Mouse (Mus musculus) Muller cell, postnatal 12 days (primary cell): ENCODE measurements at regions not wholly inside any gene's neighbourhood (a gene's known extent, or its start where the extent isn't known, plus 50 kb on each side); places are given as distances from the start of the nearest gene placed in this dataset.
A peak's percentile ranks its signal among the peaks of the same experiment; 100 is the strongest.

Experiments used
- DNase-seq: peaks from one replicate; pipeline ENCODE4 v3.0.0-alpha.2; 2015; ENCODE audit errors: inconsistent ontology term

DNA sequence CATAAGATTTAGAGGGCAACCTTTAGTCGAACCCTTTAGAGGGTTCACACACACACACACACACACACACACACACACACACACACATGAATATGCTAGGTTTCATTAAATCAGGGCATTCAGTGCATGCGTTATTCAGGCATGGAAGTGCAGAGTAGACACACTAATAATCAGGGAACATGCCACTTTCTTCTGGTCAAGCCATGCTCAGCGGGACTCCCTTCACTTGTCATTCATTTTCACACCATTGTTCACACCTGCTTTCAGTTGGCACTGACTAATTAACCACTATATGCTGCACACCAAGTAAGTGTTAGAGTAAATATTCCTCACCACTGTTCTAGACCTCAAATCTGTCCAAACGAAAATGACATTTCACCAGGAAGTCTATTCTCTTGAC lies 616.6 kb upstream of the Dppa4 start:
- DNase-seq, result no peak

DNA sequence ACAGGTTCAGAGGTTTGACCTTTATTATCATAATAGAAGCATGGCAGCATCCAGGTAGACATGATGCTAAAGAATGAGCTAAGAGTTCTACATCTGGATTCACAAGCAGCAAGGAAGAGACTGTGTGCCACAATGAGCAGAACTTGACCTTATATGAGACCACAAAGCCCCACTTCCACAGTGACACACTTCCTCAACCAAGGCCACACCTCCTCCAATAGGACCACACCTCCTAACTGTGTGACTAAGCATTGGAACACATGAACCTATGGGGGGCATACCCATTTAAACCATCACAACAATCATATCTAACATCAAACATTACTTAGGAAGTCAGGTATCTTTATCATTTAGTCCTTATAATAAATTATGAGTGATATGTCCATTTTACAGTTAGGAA lies 591.4 kb upstream of the Dppa4 start:
- no peak for DNase-seq

DNA sequence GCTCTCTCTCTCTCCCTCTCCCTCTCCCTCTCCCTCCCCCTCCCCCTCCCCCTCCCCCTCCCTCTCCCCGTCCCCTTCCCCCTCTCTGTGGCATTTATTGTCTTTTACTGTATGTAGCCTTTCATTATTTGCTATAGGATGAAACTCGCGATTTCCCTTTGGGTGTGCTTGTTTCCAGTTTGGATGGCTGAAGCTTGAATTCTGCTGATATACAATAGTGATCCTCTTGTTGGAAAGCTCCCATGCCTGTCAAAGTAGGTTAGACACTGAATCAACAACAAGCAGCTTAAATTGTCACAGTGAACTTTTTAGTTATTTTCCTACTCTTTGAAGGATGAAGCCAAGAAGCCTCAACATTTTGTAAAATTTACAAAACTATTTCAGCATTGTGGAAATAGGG lies 590.7 kb upstream of the Dppa4 start:
- DNase-seq, result peak; percentile 32

DNA sequence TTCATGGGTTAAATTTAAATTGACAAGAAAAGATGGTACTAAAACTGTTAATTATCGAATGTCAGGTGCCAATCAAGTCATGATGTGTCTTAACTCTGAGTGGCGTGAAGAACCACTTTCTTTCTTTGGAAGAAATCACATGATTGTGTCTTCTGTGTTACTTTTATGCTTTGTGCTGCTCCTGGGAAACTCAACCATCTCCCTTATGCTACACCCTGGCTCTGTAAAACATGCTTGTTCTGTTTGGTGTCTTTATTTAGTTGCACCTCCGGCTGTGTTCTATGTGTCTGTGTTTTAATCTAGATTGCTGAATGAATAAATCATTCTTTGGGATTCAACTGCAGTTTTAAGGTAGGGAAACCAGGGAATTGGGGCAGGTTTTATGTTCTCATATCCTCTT lies 589.6 kb upstream of the Dppa4 start:
- no peak for DNase-seq
